Comparison of ENCODE assay signal across 23 mouse cellular contexts in genomic region chr13:30163521-30163920, GRCm38 (mm10). TPM values are rescaled to one million over a fixed set of nuclear protein-coding genes. Genes with fewer than 3 reads are reported as not detected.
DNase-seq lines count a peak whose midpoint lies in the region; ATAC-seq lines count a peak whose summit lies in the region.
"Had no signal": no experiment of that assay in that cellular context is flagged by ENCODE, and none has a peak within 500 bp of the region (broad histone marks: within the 10 kb centered on the region; RNA-seq: fewer than 3 reads in every experiment).

No protein-coding gene starts in this region.

- intact Hi-C loops in left cerebral cortex, postnatal 25 days (cut with DNase I) = no loop called here

- no peaks in the 10 kb centered on the region for H3K4me1 ChIP-seq in embryonic facial prominence, embryonic 14.5 days (ENCODE audit: control insufficient read depth, insufficient read depth, low read length)
- H3K4me1 ChIP-seq in embryonic facial prominence, embryonic 10.5 days = no peaks in the 10 kb centered on the region
- no peaks in the 10 kb centered on the region for H3K4me1 ChIP-seq in forebrain, embryonic 13.5 days
- H3K4me1 ChIP-seq in liver, embryonic 12.5 days = no peaks in the 10 kb centered on the region

- DNase-seq in embryonic facial prominence, embryonic 14.5 days (ENCODE audit: low spot score) = peak; percentile 3
- no peak for DNase-seq in embryonic facial prominence, embryonic 10.5 days (ENCODE audit: low spot score)
- peak; percentile 80 for DNase-seq in Muller cell, postnatal 12 days (ENCODE audit: inconsistent ontology term)
- peak; percentile 78 for DNase-seq in retina, embryonic 14.5 days (ENCODE audit: low spot score)
- DNase-seq in retina, postnatal 1 day = peak; percentile 69
- DNase-seq in left cerebral cortex, postnatal 25 days (ENCODE audit: low spot score in 2 of 2) = no peak
- DNase-seq: adrenal gland, adult 2 months; adrenal gland, adult 8-10 months; adrenal gland, postnatal 10 days; adrenal gland, postnatal 14 days; adrenal gland, postnatal 25 days; adrenal gland, postnatal 36 days; B cell, adult 2 months; cerebellum, adult 11 months; cerebellum, adult 11-12 months; cerebellum, adult 18-20 months had no signal

- ATAC-seq in embryonic facial prominence, embryonic 14.5 days (ENCODE audit: low read depth) = no peak; the same call in 1 of the 2 replicates
- ATAC-seq in forebrain, embryonic 13.5 days = no peak
- no peak for ATAC-seq in liver, embryonic 12.5 days
- ATAC-seq: activated CD4-positive, CD25-positive, alpha-beta regulatory T cell, adult 4 months; CD4-positive, CD25-positive, alpha-beta regulatory T cell, adult 4 months; Patski had no signal

- no peaks in the 10 kb centered on the region for H3K36me3 ChIP-seq in embryonic facial prominence, embryonic 14.5 days (ENCODE audit: control insufficient read depth, insufficient read depth, low read length)
- H3K36me3 ChIP-seq in embryonic facial prominence, embryonic 10.5 days (replicated peaks) = peaks cover 6% of the 10 kb centered on the region; the same call in 1 of the 2 replicates
- H3K36me3 ChIP-seq in forebrain, embryonic 13.5 days (ENCODE audit: poor library complexity, severe bottlenecking) = no peaks in the 10 kb centered on the region
- H3K36me3 ChIP-seq in liver, embryonic 12.5 days = no peaks in the 10 kb centered on the region
- H3K36me3 ChIP-seq: G1E had no signal

- no peak overlapping the region for H3K4me3 ChIP-seq in embryonic facial prominence, embryonic 14.5 days (ENCODE audit: low read depth, low read length)
- no peak overlapping the region for H3K4me3 ChIP-seq in embryonic facial prominence, embryonic 10.5 days
- no peak overlapping the region for H3K4me3 ChIP-seq in forebrain, embryonic 13.5 days
- no peak overlapping the region for H3K4me3 ChIP-seq in liver, embryonic 12.5 days

- WGBS in embryonic facial prominence, embryonic 14.5 days = 98% methylated on average over 2 of the region's 2 CpGs
- WGBS in embryonic facial prominence, embryonic 10.5 days = 96% methylated on average over 2 of the region's 2 CpGs
- WGBS in forebrain, embryonic 13.5 days = 93% methylated on average over 2 of the region's 2 CpGs
- 79% methylated on average over 2 of the region's 2 CpGs for WGBS in liver, embryonic 12.5 days (ENCODE audit: insufficient replicate concordance)

- no peaks in the 10 kb centered on the region for H3K27me3 ChIP-seq in embryonic facial prominence, embryonic 14.5 days (replicated peaks; ENCODE audit: control insufficient read depth, insufficient read depth, low read length)
- no peaks in the 10 kb centered on the region for H3K27me3 ChIP-seq in embryonic facial prominence, embryonic 10.5 days (replicated peaks; ENCODE audit: low read depth, poor library complexity, severe bottlenecking)
- H3K27me3 ChIP-seq in forebrain, embryonic 13.5 days = no peaks in the 10 kb centered on the region
- no peaks in the 10 kb centered on the region for H3K27me3 ChIP-seq in liver, embryonic 12.5 days (replicated peaks)
- H3K27me3 ChIP-seq: CH12.LX, Patski had no signal

- H3K9me3 ChIP-seq in embryonic facial prominence, embryonic 14.5 days (ENCODE audit: control insufficient read depth, low read length) = no peaks in the 10 kb centered on the region
- H3K9me3 ChIP-seq in embryonic facial prominence, embryonic 10.5 days = 0 out of 2 replicates have a peak, but pooled peaks cover 2% of the 10 kb centered on the region
- peaks cover 3% of the 10 kb centered on the region; the same call in 1 of the 2 replicates for H3K9me3 ChIP-seq in forebrain, embryonic 13.5 days (replicated peaks)
- H3K9me3 ChIP-seq in liver, embryonic 12.5 days (replicated peaks) = 0 out of 2 replicates have a peak, but pooled peaks cover 4% of the 10 kb centered on the region
- H3K9me3 ChIP-seq: G1E had no signal

- H3K9ac ChIP-seq in embryonic facial prominence, embryonic 14.5 days (ENCODE audit: low read depth, low read length) = no peak overlapping the region
- no peak overlapping the region for H3K9ac ChIP-seq in forebrain, embryonic 13.5 days
- no peak overlapping the region for H3K9ac ChIP-seq in liver, embryonic 12.5 days

- no peak overlapping the region for H3K27ac ChIP-seq in embryonic facial prominence, embryonic 14.5 days (replicated peaks; ENCODE audit: low read depth, low read length)
- no peak overlapping the region for H3K27ac ChIP-seq in embryonic facial prominence, embryonic 10.5 days (replicated peaks)
- H3K27ac ChIP-seq in forebrain, embryonic 13.5 days = no peak overlapping the region
- no peak overlapping the region for H3K27ac ChIP-seq in liver, embryonic 12.5 days

- no peak overlapping the region for H3K4me2 ChIP-seq in embryonic facial prominence, embryonic 14.5 days (ENCODE audit: low read depth, low read length)
- H3K4me2 ChIP-seq in forebrain, embryonic 13.5 days = no peak overlapping the region
- H3K4me2 ChIP-seq in liver, embryonic 12.5 days = no peak overlapping the region

RNA-seq across cellular contexts. Expression of gene Mboat1, which starts 27.2 kb away (rescaled TPM):
- 15.4 and 16.6 TPM in 2 replicates for polyA plus RNA-seq in embryonic facial prominence, embryonic 14.5 days (2014; fragmentation: Nextera tagmentation; extraction: Ambion mirVana)
- 6.3 and 7.6 TPM in 2 replicates for polyA plus RNA-seq in embryonic facial prominence, embryonic 10.5 days (2016; fragmentation: Nextera tagmentation; extraction: Ambion mirVana)
- total RNA-seq in left cerebral cortex, postnatal 25 days (2021) = under 1 TPM; 0.62 to 0.89 TPM
- 3.6 and 3.8 TPM in 2 replicates for polyA plus RNA-seq in forebrain, embryonic 13.5 days (2015; fragmentation: Nextera tagmentation; extraction: Ambion mirVana)
- 2.6 TPM in 2 replicates for polyA plus RNA-seq in liver, embryonic 12.5 days (2016; fragmentation: Nextera tagmentation; extraction: Ambion mirVana)
- polyA plus RNA-seq: G1E had no signal

Comparison
In these comparisons a context has a peak if more than half of its experiments do, and no peak if none do; other contexts are left out.
1. DNase-seq: peak in embryonic facial prominence, embryonic 14.5 days (single experiment), Muller cell, postnatal 12 days (single experiment), retina, embryonic 14.5 days (single experiment) and retina, postnatal 1 day (single experiment); none in embryonic facial prominence, embryonic 10.5 days (single experiment) and left cerebral cortex, postnatal 25 days (0 of 2).